Mouse (Mus musculus) lung, adult 18-20 months (tissue): ENCODE data around the gene Nsmce3.

Experiments
- DNase-seq, 2 experiments: peaks; one replicate each; pipeline ENCODE4 v3.0.0; 2022; ENCODE audit warnings: mixed read lengths in 2 of 2

Nsmce3 gene

GRCm38 (mm10) chr7:64872743-64873241 is at the start of gene Nsmce3:
TSS of gene Nsmce3 (minus strand) at chr7:64872997.
- DNase-seq: peak; percentile 93 to 94

GRCm38 (mm10) chr7:64921189-64921588 is 48.4 kb upstream of the Nsmce3 start:
- no peak for DNase-seq

- no peak for DNase-seq
Observed at GRCm38 (mm10) chr7:64920735-64921134, 47.9 kb upstream of the Nsmce3 start.

- no peak for DNase-seq
Observed at GRCm38 (mm10) chr7:64916654-64917053, 43.9 kb upstream of the Nsmce3 start.

GRCm38 (mm10) chr7:64915121-64915520 is 42.3 kb upstream of the Nsmce3 start:
- DNase-seq: no peak

- no peak for DNase-seq
Observed at GRCm38 (mm10) chr7:64911945-64912344, 39.1 kb upstream of the Nsmce3 start.

GRCm38 (mm10) chr7:64910208-64910607 is 37.4 kb upstream of the Nsmce3 start:
- DNase-seq: no peak

GRCm38 (mm10) chr7:64906955-64907354 is 34.2 kb upstream of the Nsmce3 start:
- DNase-seq: no peak

- no peak for DNase-seq
Observed at GRCm38 (mm10) chr7:64905506-64905905, 32.7 kb upstream of the Nsmce3 start.

- no peak for DNase-seq
Observed at GRCm38 (mm10) chr7:64900249-64900648, 27.5 kb upstream of the Nsmce3 start.

- no peak for DNase-seq
Observed at GRCm38 (mm10) chr7:64896587-64896986, 23.8 kb upstream of the Nsmce3 start.

- DNase-seq: no peak
Observed at GRCm38 (mm10) chr7:64895685-64896101, 22.9 kb upstream of the Nsmce3 start.

- no peak for DNase-seq
Observed at GRCm38 (mm10) chr7:64891139-64891538, 18.3 kb upstream of the Nsmce3 start.

GRCm38 (mm10) chr7:64889919-64890318 is 17.1 kb upstream of the Nsmce3 start:
- peak in 1 of 2 experiments; percentile 25 for DNase-seq

GRCm38 (mm10) chr7:64884187-64884862 is 11.5 kb upstream of the Nsmce3 start:
- DNase-seq: no peak

GRCm38 (mm10) chr7:64882243-64882642 is 9.4 kb upstream of the Nsmce3 start:
- DNase-seq: no peak

GRCm38 (mm10) chr7:64881387-64881786 is 8.6 kb upstream of the Nsmce3 start:
- no peak for DNase-seq

- DNase-seq: no peak
Observed at GRCm38 (mm10) chr7:64880415-64880814, 7.6 kb upstream of the Nsmce3 start.

GRCm38 (mm10) chr7:64874941-64875340 is 2.1 kb upstream of the Nsmce3 start:
- DNase-seq: no peak

- DNase-seq: no peak
Observed at GRCm38 (mm10) chr7:64873266-64873665, 469 bp upstream of the Nsmce3 start.

GRCm38 (mm10) chr7:64871987-64872742 is 632 bp downstream of the Nsmce3 start:
- no peak for DNase-seq

- no peak for DNase-seq
Observed at GRCm38 (mm10) chr7:64869549-64870065, 3.2 kb downstream of the Nsmce3 start.

GRCm38 (mm10) chr7:64863538-64863937 is 9.3 kb downstream of the Nsmce3 start:
- DNase-seq: no peak

GRCm38 (mm10) chr7:64862978-64863377 is 9.8 kb downstream of the Nsmce3 start:
- DNase-seq: no peak
